In genomic region chr16:45402951-45403350, GRCm38 (mm10) we compare ENCODE assay signal across 26 mouse cellular contexts. TPM values are rescaled to one million over a fixed set of nuclear protein-coding genes. Genes with fewer than 3 reads are reported as not detected.
A peak's percentile ranks its signal among the peaks of the same experiment; 100 is the strongest.
DNase-seq lines count a peak whose midpoint lies in the region; ATAC-seq and TF ChIP-seq lines count a peak whose summit lies in the region.
"Had no signal": no experiment of that assay in that cellular context is flagged by ENCODE, and none has a peak within 500 bp of the region (broad histone marks: within the 10 kb centered on the region; RNA-seq: fewer than 3 reads in every experiment).

No protein-coding gene starts in this region.

- TF ChIP-seq EP300 in heart, postnatal 0 days (IDR thresholded peaks at IDR 0.05; ENCODE audit: low read depth) = no peak

- TF ChIP-seq POLR2A in spleen, adult 2 months (IDR thresholded peaks at IDR 0.05; ENCODE audit: low read depth, low read length) = no peak

- H3K9me3 ChIP-seq in heart, embryonic 10.5 days = no peaks in the 10 kb centered on the region
- H3K9me3 ChIP-seq in heart, postnatal 0 days (replicated peaks; ENCODE audit: control insufficient read depth, low read length) = no peaks in the 10 kb centered on the region
- H3K9me3 ChIP-seq in heart, embryonic 11.5 days (replicated peaks; ENCODE audit: control insufficient read depth, low read length) = no peaks in the 10 kb centered on the region
- H3K9me3 ChIP-seq: embryonic facial prominence, embryonic 12.5 days; embryonic facial prominence, embryonic 15.5 days; G1E; hindbrain, embryonic 10.5 days; hindbrain, embryonic 13.5 days; intestine, embryonic 15.5 days had no signal

- H3K9ac ChIP-seq in heart, postnatal 0 days (replicated peaks; ENCODE audit: low read depth, low read length) = no peak overlapping the region
- no peak overlapping the region for H3K9ac ChIP-seq in heart, embryonic 11.5 days (ENCODE audit: low read depth, low read length)
- H3K9ac ChIP-seq: embryonic facial prominence, embryonic 12.5 days; embryonic facial prominence, embryonic 15.5 days; forebrain, postnatal 0 days; hindbrain, embryonic 13.5 days; intestine, embryonic 15.5 days had no signal

- no peak for TF ChIP-seq CTCF in heart, postnatal 0 days (IDR thresholded peaks at IDR 0.05; ENCODE audit: low read depth)
- TF ChIP-seq CTCF in spleen, adult 2 months (IDR thresholded peaks at IDR 0.05; ENCODE audit: extremely low read depth, insufficient read depth, insufficient read length, insufficient replicate concordance) = no peak

- no peak overlapping the region for H3K4me2 ChIP-seq in heart, postnatal 0 days (ENCODE audit: low read depth, low read length)
- H3K4me2 ChIP-seq in heart, embryonic 11.5 days = no peak overlapping the region
- H3K4me2 ChIP-seq: embryonic facial prominence, embryonic 12.5 days; embryonic facial prominence, embryonic 15.5 days; hindbrain, embryonic 13.5 days; intestine, embryonic 15.5 days had no signal

- 64% methylated on average over 2 of the region's 2 CpGs for WGBS in heart, embryonic 10.5 days
- 44% methylated on average over 2 of the region's 2 CpGs for WGBS in heart, postnatal 0 days
- 62% methylated on average over 2 of the region's 2 CpGs for WGBS in heart, embryonic 11.5 days (ENCODE audit: insufficient replicate concordance)
- WGBS in spleen, adult 2 months = 68% methylated on average over 2 of the region's 2 CpGs

- no peak for ATAC-seq in heart, postnatal 0 days (ENCODE audit: insufficient read depth, low read depth)
- ATAC-seq in heart, embryonic 11.5 days (replicated peaks; ENCODE audit: insufficient number of reproducible peaks, low FRiP score, low TSS enrichment) = no peak
- ATAC-seq: forebrain, embryonic 14.5 days; forebrain, postnatal 0 days; hindbrain, embryonic 16.5 days; intestine, embryonic 15.5 days; Patski had no signal

- H3K27me3 ChIP-seq in heart, embryonic 10.5 days (ENCODE audit: insufficient read depth, poor library complexity, severe bottlenecking) = no peaks in the 10 kb centered on the region
- H3K27me3 ChIP-seq in heart, postnatal 0 days (ENCODE audit: control insufficient read depth, insufficient read depth, low read length) = no peaks in the 10 kb centered on the region
- no peaks in the 10 kb centered on the region for H3K27me3 ChIP-seq in heart, embryonic 11.5 days (ENCODE audit: control insufficient read depth, insufficient read depth, low read length)
- no peaks in the 10 kb centered on the region for H3K27me3 ChIP-seq in spleen, adult 2 months (ENCODE audit: control insufficient read depth, insufficient read depth, low read length)
- H3K27me3 ChIP-seq: CH12.LX; embryonic facial prominence, embryonic 12.5 days; embryonic facial prominence, embryonic 15.5 days; hindbrain, embryonic 13.5 days; intestine, embryonic 15.5 days had no signal

- H3K4me1 ChIP-seq in heart, embryonic 10.5 days = peaks cover 4% of the 10 kb centered on the region; the same call in 1 of the 2 replicates
- peaks cover 3% of the 10 kb centered on the region; the same call in 1 of the 2 replicates for H3K4me1 ChIP-seq in heart, postnatal 0 days (ENCODE audit: control insufficient read depth, insufficient read depth)
- no peaks in the 10 kb centered on the region for H3K4me1 ChIP-seq in heart, embryonic 11.5 days (ENCODE audit: control insufficient read depth, insufficient read depth, low read length)
- H3K4me1 ChIP-seq in spleen, adult 2 months (ENCODE audit: control insufficient read depth, insufficient read depth, insufficient read length) = peaks cover 4% of the 10 kb centered on the region
- H3K4me1 ChIP-seq: embryonic facial prominence, embryonic 12.5 days; embryonic facial prominence, embryonic 15.5 days; intestine, embryonic 15.5 days had no signal

- H3K27ac ChIP-seq in heart, embryonic 10.5 days = no peak overlapping the region
- H3K27ac ChIP-seq in heart, postnatal 0 days (ENCODE audit: low read depth) = peak overlapping the region; percentile 43; the same call in 1 of the 2 replicates
- no peak overlapping the region for H3K27ac ChIP-seq in heart, embryonic 11.5 days (ENCODE audit: low read depth, low read length)
- peak overlapping the region; percentile 8; the same call in 1 of the 2 replicates for H3K27ac ChIP-seq in spleen, adult 2 months (ENCODE audit: insufficient read depth, low read length)
- H3K27ac ChIP-seq: embryonic facial prominence, embryonic 12.5 days; embryonic facial prominence, embryonic 15.5 days; hindbrain, embryonic 10.5 days; hindbrain, embryonic 13.5 days; intestine, embryonic 15.5 days had no signal

- peak; percentile 93 for DNase-seq in heart, adult 11 months
- no peak for DNase-seq in heart, embryonic 10.5 days (ENCODE audit: low spot score)
- DNase-seq in heart, postnatal 0 days (ENCODE audit: low spot score) = no peak
- DNase-seq in spleen, adult 2 months (ENCODE audit: low read depth in 1 of 2, low spot score in 2 of 2) = no peak
- DNase-seq in spleen, postnatal 4 days (ENCODE audit: low spot score in 2 of 2) = no peak
- DNase-seq: adrenal gland, postnatal 10 days; adrenal gland, postnatal 36 days; B cell, adult 2 months; cerebellum, adult 18-20 months; cerebellum, adult 9-10 months; cerebellum, postnatal 14 days; forebrain, postnatal 0 days; gastrocnemius, postnatal 25 days; kidney, adult 11 months had no signal

- H3K4me3 ChIP-seq in heart, embryonic 10.5 days = no peak overlapping the region
- no peak overlapping the region for H3K4me3 ChIP-seq in heart, postnatal 0 days (ENCODE audit: low read depth, low read length)
- H3K4me3 ChIP-seq in heart, embryonic 11.5 days (ENCODE audit: low read depth, low read length) = no peak overlapping the region
- H3K4me3 ChIP-seq in spleen, adult 2 months (ENCODE audit: extremely low read depth, insufficient read depth, insufficient read length) = no peak overlapping the region
- H3K4me3 ChIP-seq: embryonic facial prominence, embryonic 12.5 days; embryonic facial prominence, embryonic 15.5 days; hindbrain, embryonic 10.5 days; hindbrain, embryonic 13.5 days; intestine, embryonic 15.5 days had no signal

- H3K36me3 ChIP-seq in heart, embryonic 10.5 days = no peaks in the 10 kb centered on the region
- H3K36me3 ChIP-seq in heart, postnatal 0 days (replicated peaks; ENCODE audit: control insufficient read depth, insufficient read depth, low read length) = no peaks in the 10 kb centered on the region
- no peaks in the 10 kb centered on the region for H3K36me3 ChIP-seq in heart, embryonic 11.5 days (ENCODE audit: control insufficient read depth, insufficient read depth, low read length)
- peaks cover 6% of the 10 kb centered on the region for H3K36me3 ChIP-seq in spleen, adult 2 months (ENCODE audit: control insufficient read depth, insufficient read depth, low read length)
- H3K36me3 ChIP-seq: embryonic facial prominence, embryonic 12.5 days; embryonic facial prominence, embryonic 15.5 days; G1E; hindbrain, embryonic 10.5 days; intestine, embryonic 15.5 days had no signal

RNA-seq across cellular contexts. Expression of gene Cd200, which starts 5.9 kb away (rescaled TPM):
- 4.2 and 6.1 TPM in 2 replicates for polyA plus RNA-seq in heart, embryonic 10.5 days (2016; fragmentation: Nextera tagmentation; extraction: Ambion mirVana)
- 18.0 and 31.0 TPM in 2 replicates for total RNA-seq in heart, postnatal 0 days (2014; rRNA removed; ENCODE audit: low replicate concordance)
- 67.7 TPM in 2 replicates for polyA plus RNA-seq in heart, postnatal 0 days (2015; fragmentation: Nextera tagmentation; extraction: Ambion mirVana)
- polyA plus RNA-seq in heart, embryonic 11.5 days (2014; fragmentation: Nextera tagmentation; extraction: Ambion mirVana) = 9.9 and 11.4 TPM in 2 replicates
- polyA plus RNA-seq in spleen, adult 2 months (2012; rRNA removed) = 52.7 and 56.1 TPM in 2 replicates
- total RNA-seq: G1E; granulocyte monocyte progenitor cell, adult 5-6 weeks had no signal
- polyA plus RNA-seq: G1E had no signal

Comparison
In these comparisons a context has a peak if more than half of its experiments do, and no peak if none do; other contexts are left out.
1. H3K27ac ChIP-seq: peak in heart, postnatal 0 days (single experiment) and spleen, adult 2 months (single experiment); none in heart, embryonic 10.5 days (single experiment) and heart, embryonic 11.5 days (single experiment).